Mouse (Mus musculus) neural tube, embryonic 12.5 days (tissue): ENCODE measurements at regions not wholly inside any gene's neighbourhood (a gene's known extent, or its start where the extent isn't known, plus 50 kb on each side); places are given as distances from the start of the nearest gene placed in this dataset.
A peak's percentile ranks its signal among the peaks of the same experiment; 100 is the strongest.

Experiments used
- ATAC-seq: fragments of 200-750 bp; cut with Nextera tagmentation; 2 replicates; pipeline ENCODE4 v1.8.0; 2017; ENCODE audit warnings: low read depth, mild to moderate bottlenecking, moderate TSS enrichment, moderate library complexity; ENCODE audit not compliant: low FRiP score
- H3K27ac ChIP-seq: fragments of 300-500 bp; sonication (generic); 2 replicates; pipeline ENCODE4 v1.5.1; 2016
- H3K27me3 ChIP-seq: fragments of 300-500 bp; sonication (generic); replicated peaks from 2 replicates; pipeline ENCODE4 v1.6.1; 2016; ENCODE audit warnings: mild to moderate bottlenecking
- H3K36me3 ChIP-seq: fragments of 300-500 bp; sonication (generic); 2 replicates; pipeline ENCODE4 v1.6.1; 2016; ENCODE audit warnings: mild to moderate bottlenecking
- H3K4me1 ChIP-seq: fragments of 300-500 bp; sonication (generic); 2 replicates; pipeline ENCODE4 v1.6.1; 2016
- H3K4me2 ChIP-seq: fragments of 300-500 bp; sonication (generic); replicated peaks from 2 replicates; pipeline ENCODE4 v1.6.1; 2016; ENCODE audit warnings: mild to moderate bottlenecking
- H3K4me3 ChIP-seq: fragments of 300-500 bp; sonication (generic); 2 replicates; pipeline ENCODE4 v1.5.1; 2016
- H3K9ac ChIP-seq: fragments of 300-500 bp; sonication (generic); 2 replicates; pipeline ENCODE4 v1.6.1; 2016; ENCODE audit warnings: mild to moderate bottlenecking
- H3K9me3 ChIP-seq: fragments of 300-500 bp; sonication (generic); 2 replicates; pipeline ENCODE4 v1.6.1; 2016; ENCODE audit warnings: mild to moderate bottlenecking
- WGBS: fragments of 180-500 bp; shearing (Covaris S2); methylation state at CpG from one replicate; pipeline ENCODE4 v1.1.7; 2016; 5-methylcytosine and 5-hydroxymethylcytosine counted together

DNA sequence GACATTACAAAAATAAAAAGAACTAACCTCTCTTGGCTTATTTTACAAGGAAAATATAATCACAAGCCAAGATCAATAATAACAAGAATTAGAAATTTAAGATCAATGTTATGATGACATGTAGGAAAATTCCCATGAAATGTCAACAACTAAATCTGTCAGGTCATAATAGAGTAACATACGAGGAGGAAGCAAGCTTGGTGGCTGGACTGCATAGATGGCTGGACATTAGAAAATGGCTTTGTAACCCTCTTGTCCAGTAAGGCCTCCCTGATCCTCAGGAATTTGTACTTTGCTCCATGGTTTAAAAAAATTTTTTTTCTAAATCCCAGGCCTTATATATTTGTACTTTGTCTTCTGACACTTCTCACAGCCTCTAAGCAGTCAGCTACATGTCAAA is 132.7 kb upstream of the Aoah start:
- H3K27me3 ChIP-seq, result no peaks in the 10 kb centered on the region
- no peak overlapping the region for H3K9ac ChIP-seq
- 77% methylated on average over 1 of the region's 1 CpGs for WGBS
- H3K4me3 ChIP-seq, result no peak overlapping the region
- H3K27ac ChIP-seq, result no peak overlapping the region
- H3K4me1 ChIP-seq, result no peaks in the 10 kb centered on the region
- ATAC-seq, result no peak
- H3K36me3 ChIP-seq, result no peaks in the 10 kb centered on the region
- no peaks in the 10 kb centered on the region for H3K9me3 ChIP-seq
- H3K4me2 ChIP-seq, result no peak overlapping the region

DNA sequence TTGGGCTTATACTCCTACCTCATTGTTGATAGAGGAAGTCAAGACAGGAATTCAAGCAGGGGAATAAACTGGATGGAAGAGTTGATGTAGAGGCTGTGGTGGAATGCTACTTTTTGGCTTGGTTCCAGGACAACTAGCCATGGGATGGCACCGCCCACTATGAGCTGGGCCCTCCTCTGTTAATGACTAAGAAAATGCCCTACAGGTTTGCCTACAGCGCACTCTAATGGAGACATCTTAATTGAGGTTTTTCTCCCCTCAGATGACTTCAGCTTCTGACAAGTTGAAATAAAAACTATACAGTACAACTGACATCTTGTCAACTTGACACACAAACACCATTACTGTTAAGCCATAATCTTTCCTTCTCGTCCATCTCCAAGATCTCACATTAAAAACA is 115.2 kb upstream of the Aoah start:
- WGBS, result 76% methylated on average over 3 of the region's 3 CpGs
- no peaks in the 10 kb centered on the region for H3K36me3 ChIP-seq
- no peak for ATAC-seq

DNA sequence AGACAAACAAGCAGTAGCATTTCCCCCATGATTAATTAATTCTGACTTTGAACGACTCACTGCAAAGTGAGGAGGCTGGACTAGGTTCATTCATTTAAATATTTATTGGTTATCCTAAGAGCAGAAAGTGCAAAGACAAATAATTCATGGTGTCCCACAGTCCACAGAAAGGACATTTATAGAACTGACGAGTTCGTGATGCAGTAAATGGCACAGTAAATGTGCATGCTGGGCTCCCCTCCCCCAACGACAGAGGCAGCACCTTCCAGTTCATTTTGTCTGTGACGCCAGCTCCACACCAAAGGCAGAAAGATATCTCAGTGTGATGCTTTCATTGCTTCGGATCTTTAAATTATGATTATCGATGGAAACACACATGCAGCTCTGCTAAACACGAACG is 107.0 kb upstream of the Aoah start:
- ATAC-seq, result 0 out of 2 replicates have a peak, but pooled peaks have one; percentile 58
- H3K9me3 ChIP-seq, result no peaks in the 10 kb centered on the region
- no peaks in the 10 kb centered on the region for H3K4me1 ChIP-seq
- 71% methylated on average over 9 of the region's 9 CpGs for WGBS
- no peaks in the 10 kb centered on the region for H3K36me3 ChIP-seq
- no peak overlapping the region for H3K9ac ChIP-seq
- H3K27ac ChIP-seq, result no peak overlapping the region
- no peaks in the 10 kb centered on the region for H3K27me3 ChIP-seq
- no peak overlapping the region for H3K4me3 ChIP-seq
- no peak overlapping the region for H3K4me2 ChIP-seq

More for the DNA sequence above, 115.2 kb upstream of the Aoah start:
- Histone ChIP-seq H3K27ac (no peak overlapping the region), H3K4me1 (no peaks in the 10 kb centered on the region), H3K27me3 (no peaks in the 10 kb centered on the region), H3K4me2 (no peak overlapping the region), H3K9me3 (no peaks in the 10 kb centered on the region), H3K4me3 (no peak overlapping the region), H3K9ac (no peak overlapping the region)

DNA sequence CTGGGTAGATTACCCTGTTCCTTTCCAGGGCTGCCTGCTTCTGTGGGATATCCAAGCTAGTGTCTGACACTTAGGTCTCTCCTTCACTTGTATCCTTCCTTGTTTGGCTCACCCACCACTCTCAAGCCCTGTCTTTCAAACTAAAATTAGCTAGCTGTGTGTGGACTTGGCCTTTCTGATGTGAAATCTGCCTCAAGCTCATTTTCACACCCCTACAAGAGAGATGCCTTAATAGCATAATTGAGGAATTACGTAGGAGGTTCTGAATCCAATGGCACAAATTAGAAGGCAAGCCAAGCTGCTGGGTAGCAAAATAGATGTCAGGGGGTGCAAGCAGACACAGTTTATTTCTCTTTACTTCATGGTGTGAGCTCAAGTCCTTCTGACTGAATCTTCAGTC is 106.5 kb upstream of the Aoah start:
- no peaks in the 10 kb centered on the region for H3K9me3 ChIP-seq
- no peak for ATAC-seq
- no peak overlapping the region for H3K9ac ChIP-seq
- no peaks in the 10 kb centered on the region for H3K27me3 ChIP-seq
- H3K4me1 ChIP-seq, result no peaks in the 10 kb centered on the region
- no peak overlapping the region for H3K4me3 ChIP-seq
- H3K27ac ChIP-seq, result no peak overlapping the region; the same call in 1 of the 2 replicates
- H3K36me3 ChIP-seq, result no peaks in the 10 kb centered on the region
- 96% methylated on average over 1 of the region's 1 CpGs for WGBS
- no peak overlapping the region for H3K4me2 ChIP-seq

DNA sequence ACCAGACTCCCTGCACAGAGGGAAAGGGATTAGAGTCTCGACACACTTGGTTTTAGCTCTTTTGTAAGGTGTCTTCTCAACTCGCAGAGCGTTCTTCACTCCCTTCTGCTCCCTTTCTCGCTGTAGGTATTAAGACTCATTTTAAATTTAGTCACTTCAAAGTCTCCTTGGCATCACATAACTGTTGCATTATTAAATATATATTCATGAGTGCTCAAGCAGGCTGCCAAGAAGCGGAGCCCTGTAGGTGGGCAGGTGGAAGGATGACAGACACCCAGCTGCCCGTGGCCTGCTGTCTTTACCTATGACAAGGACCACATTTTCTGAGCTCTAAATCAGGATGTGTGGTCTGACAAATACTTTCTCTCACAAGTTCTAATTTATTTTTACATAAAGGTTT is 82.4 kb upstream of the Aoah start:
- H3K4me3 ChIP-seq, result no peak overlapping the region
- H3K27ac ChIP-seq, result no peak overlapping the region

DNA sequence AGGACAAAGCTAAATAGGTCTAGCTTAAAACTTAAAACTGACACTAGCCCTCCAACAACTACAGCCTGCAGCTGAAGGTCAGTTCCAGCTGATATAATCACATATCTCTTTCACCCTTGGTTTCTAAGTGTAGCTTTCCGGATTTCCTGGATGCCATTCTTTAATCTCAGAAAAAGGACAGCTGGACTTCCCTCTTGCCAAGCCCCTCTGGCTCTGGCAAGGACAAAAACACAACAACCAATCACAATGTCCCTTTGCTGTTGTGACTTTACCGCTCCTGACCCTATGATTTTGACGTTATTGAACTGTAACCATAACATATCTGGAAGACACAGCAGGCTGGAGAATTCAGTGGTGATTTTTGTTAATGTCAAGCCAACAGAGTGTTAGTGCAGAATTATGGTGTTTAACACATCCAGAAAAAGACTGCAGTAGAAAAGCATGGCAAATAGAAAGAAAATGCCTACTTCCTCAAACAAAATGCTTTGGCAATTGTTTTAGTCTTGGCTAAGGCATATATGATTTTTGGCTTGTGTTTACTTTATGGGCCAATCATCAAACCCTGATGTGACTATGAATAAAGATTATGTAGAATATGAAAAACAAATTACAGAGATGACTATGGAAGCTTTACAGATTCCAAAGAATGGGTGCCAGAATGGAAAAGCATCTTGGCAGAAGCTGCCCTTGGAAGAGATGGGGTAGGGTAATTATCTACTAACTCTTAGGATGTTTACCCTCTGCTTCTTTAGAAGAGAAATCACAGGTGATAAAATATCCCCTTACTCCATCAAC is 70.4 kb upstream of the Aoah start:
- Histone ChIP-seq H3K36me3 (no peaks in the 10 kb centered on the region), H3K27me3 (no peaks in the 10 kb centered on the region), H3K9me3 (no peaks in the 10 kb centered on the region), H3K27ac (no peak overlapping the region), H3K9ac (no peak overlapping the region), H3K4me1 (no peaks in the 10 kb centered on the region), H3K4me2 (no peak overlapping the region), H3K4me3 (no peak overlapping the region)
- no peak for ATAC-seq
- WGBS, result 84% methylated on average over 3 of the region's 3 CpGs

More for the DNA sequence above, 82.4 kb upstream of the Aoah start:
- no peaks in the 10 kb centered on the region for H3K27me3 ChIP-seq
- no peak overlapping the region for H3K4me2 ChIP-seq
- 91% methylated on average over 6 of the region's 6 CpGs for WGBS
- no peak overlapping the region for H3K9ac ChIP-seq
- ATAC-seq, result no peak
- no peaks in the 10 kb centered on the region for H3K9me3 ChIP-seq
- H3K36me3 ChIP-seq, result no peaks in the 10 kb centered on the region
- H3K4me1 ChIP-seq, result no peaks in the 10 kb centered on the region

DNA sequence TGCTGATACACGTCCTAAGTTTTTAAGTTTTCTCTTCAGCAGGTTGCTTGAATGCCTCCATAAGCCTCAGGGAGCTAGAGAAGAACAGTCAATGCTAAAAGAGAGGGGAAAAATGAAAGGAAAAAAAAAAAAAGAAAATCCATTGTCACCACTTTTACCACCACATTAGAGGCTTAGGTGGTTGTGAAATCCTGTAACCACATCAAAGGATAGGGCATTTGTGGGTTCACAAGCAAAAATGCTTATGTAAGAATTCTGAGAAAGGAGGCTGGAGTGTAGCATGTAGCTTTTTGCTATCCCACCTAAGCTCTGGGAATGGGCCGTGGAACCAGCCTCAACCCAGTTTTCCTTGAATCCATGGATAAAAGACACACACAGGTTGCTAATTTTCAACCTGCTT is 69.5 kb upstream of the Aoah start:
- Histone ChIP-seq H3K4me2 (no peak overlapping the region), H3K27me3 (no peaks in the 10 kb centered on the region), H3K9me3 (no peaks in the 10 kb centered on the region), H3K9ac (no peak overlapping the region), H3K4me3 (no peak overlapping the region), H3K4me1 (no peaks in the 10 kb centered on the region), H3K36me3 (no peaks in the 10 kb centered on the region), H3K27ac (no peak overlapping the region)
- ATAC-seq, result no peak
- WGBS, result 87% methylated on average over 2 of the region's 2 CpGs

DNA sequence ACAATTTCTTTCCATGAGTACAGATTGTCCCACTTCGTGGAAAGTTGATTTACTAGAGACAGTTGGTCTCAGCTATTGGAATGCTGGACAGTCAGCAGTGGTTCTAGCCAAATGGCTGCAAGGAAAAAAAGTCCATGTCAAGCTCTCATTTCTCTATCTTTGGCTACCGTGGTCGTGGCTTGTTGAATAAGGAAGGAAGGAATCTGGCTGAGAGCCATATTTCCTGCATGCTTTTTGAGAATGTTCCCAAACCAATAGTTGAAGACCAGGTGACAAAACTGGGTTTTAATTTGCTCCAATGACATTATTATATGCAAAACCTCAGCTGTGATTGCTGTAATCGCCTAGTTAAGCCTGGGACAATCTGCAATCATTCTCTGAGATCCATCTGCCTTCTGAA is 68.4 kb upstream of the Aoah start:
- no peak overlapping the region for H3K4me2 ChIP-seq
- WGBS, result 81% methylated on average over 4 of the region's 4 CpGs
- H3K36me3 ChIP-seq, result no peaks in the 10 kb centered on the region
- no peaks in the 10 kb centered on the region for H3K27me3 ChIP-seq
- H3K27ac ChIP-seq, result no peak overlapping the region
- H3K9me3 ChIP-seq, result no peaks in the 10 kb centered on the region
- H3K4me1 ChIP-seq, result no peaks in the 10 kb centered on the region
- H3K9ac ChIP-seq, result no peak overlapping the region
- no peak overlapping the region for H3K4me3 ChIP-seq
- ATAC-seq, result no peak

DNA sequence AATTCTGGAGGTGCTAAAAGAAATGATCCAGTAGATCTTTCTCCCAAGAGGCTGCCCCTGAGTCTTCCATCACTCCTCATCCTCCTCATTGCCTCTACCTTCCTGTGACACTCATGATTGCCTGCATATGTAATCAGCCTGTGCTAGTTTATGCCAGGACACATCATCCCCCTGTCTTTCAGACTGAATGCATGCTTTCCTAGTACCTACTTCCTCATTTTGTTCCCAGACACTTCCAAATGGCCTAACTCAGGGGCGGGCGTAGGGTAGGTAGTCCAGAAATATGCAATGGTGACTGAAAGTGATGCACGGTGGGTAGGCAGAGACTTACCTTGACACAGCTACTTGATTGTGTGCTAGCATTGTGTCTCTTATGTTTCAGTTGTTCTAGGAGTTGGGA is 65.8 kb upstream of the Aoah start:
- H3K27me3 ChIP-seq, result no peaks in the 10 kb centered on the region
- WGBS, result 96% methylated on average over 3 of the region's 3 CpGs
- H3K4me2 ChIP-seq, result no peak overlapping the region
- H3K27ac ChIP-seq, result no peak overlapping the region
- H3K9me3 ChIP-seq, result no peaks in the 10 kb centered on the region
- no peak overlapping the region for H3K4me3 ChIP-seq
- H3K36me3 ChIP-seq, result no peaks in the 10 kb centered on the region
- no peak for ATAC-seq
- H3K9ac ChIP-seq, result no peak overlapping the region
- H3K4me1 ChIP-seq, result no peaks in the 10 kb centered on the region

DNA sequence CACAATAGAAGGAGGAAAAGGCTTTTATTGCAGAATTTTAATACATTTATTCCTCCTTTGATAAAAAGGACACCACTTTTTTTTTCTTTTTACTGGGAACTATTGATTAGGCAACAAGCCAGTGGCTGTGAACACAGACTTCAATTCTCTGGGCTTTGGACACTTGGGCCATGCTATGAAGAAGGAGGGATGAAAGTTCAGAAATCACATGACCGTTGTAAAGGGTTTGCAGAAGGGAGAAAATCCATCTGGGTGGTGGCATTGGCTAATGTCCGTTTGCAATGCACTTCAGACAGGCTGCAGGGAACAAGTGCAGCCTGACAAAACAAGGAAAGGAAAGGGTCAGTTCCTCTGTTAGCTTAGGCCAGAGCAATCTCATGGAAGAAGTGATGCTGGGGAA is 60.9 kb upstream of the Aoah start:
- Histone ChIP-seq H3K27ac (no peak overlapping the region), H3K9ac (no peak overlapping the region), H3K27me3 (no peaks in the 10 kb centered on the region), H3K36me3 (no peaks in the 10 kb centered on the region), H3K9me3 (no peaks in the 10 kb centered on the region), H3K4me2 (no peak overlapping the region), H3K4me1 (no peaks in the 10 kb centered on the region), H3K4me3 (no peak overlapping the region)
- WGBS, result 58% methylated on average over 2 of the region's 2 CpGs
- ATAC-seq, result no peak

DNA sequence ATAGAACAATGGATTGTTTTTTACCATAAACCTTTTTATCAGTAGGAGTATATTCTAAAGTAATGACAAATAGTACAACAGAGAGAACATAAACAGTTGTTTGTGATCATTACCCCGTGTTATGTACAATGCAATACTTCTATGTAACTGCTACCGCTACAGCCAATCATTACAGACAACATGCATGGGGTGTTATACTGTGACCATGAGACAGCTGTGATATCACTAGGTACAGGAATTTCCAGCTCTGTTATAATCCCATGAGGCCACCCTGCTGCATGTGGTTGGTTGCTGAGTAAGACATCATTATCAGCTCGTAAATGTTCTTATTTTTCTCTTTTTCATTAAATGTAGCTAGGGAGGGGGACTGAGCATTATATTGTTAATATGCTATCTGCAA is 59.6 kb upstream of the Aoah start:
- no peaks in the 10 kb centered on the region; the same call in 1 of the 2 replicates for H3K9me3 ChIP-seq
- ATAC-seq, result 0 out of 2 replicates have a peak, but pooled peaks have one; percentile 44
- H3K36me3 ChIP-seq, result no peaks in the 10 kb centered on the region
- H3K27me3 ChIP-seq, result no peaks in the 10 kb centered on the region
- WGBS, result 91% methylated on average over 3 of the region's 3 CpGs
- H3K4me1 ChIP-seq, result no peaks in the 10 kb centered on the region
- no peak overlapping the region for H3K4me2 ChIP-seq
- H3K27ac ChIP-seq, result no peak overlapping the region
- H3K4me3 ChIP-seq, result no peak overlapping the region
- H3K9ac ChIP-seq, result no peak overlapping the region

DNA sequence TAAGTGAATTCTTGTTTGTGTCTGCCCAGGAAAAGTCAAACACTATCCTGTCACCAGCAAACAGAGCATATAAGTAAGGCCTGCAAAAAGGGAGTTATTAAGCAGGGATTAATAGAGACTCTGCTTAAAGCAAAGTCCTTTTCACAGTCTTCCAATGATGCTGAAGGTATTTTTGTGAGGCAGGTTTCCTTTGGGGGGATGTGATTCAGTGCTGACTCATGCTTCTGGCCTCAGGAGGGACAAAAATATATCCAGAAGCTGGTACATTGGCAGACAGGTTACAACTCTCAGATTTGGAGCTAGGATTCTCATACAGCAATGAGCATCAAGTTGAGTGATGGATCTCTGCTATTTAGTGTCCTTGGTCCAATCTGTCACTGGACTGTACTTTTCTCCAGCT is 57.3 kb upstream of the Aoah start:
- ATAC-seq, result no peak
- Histone ChIP-seq H3K9me3 (no peaks in the 10 kb centered on the region; the same call in 1 of the 2 replicates), H3K9ac (no peak overlapping the region), H3K4me3 (no peak overlapping the region), H3K4me2 (no peak overlapping the region), H3K27ac (no peak overlapping the region), H3K36me3 (no peaks in the 10 kb centered on the region), H3K4me1 (no peaks in the 10 kb centered on the region), H3K27me3 (no peaks in the 10 kb centered on the region)
